Mouse (Mus musculus) heart, adult 2 months (tissue): ENCODE measurements around the gene Sesn3.

Experiments used
- CTCF ChIP-seq: fragments of 200-600 bp; IDR thresholded peaks from 2 replicates; pipeline ENCODE4 v1.8.1; 2022; ENCODE audit warnings: antibody characterized with exemption, mild to moderate bottlenecking, moderate library complexity
- EP300 ChIP-seq: fragments of 200-500 bp; IDR thresholded peaks from 2 replicates; pipeline ENCODE4 v1.6.1; 2011; ENCODE audit warnings: low read depth, low read length, control low read depth; ENCODE audit not compliant: insufficient read depth
- POLR2A ChIP-seq: fragments of 200-500 bp; IDR thresholded peaks from 2 replicates; pipeline ENCODE4 v1.6.1; 2011; ENCODE audit warnings: mild to moderate bottlenecking, low read depth, low read length, control low read depth; ENCODE audit not compliant: insufficient read depth

GRCm38 (mm10) chr9:14380386-14381285 lies 105.8 kb downstream of the Sesn3 start:
- TF ChIP-seq POLR2A (peak; percentile 68), CTCF (peak; percentile 55), EP300 (no peak)
